Mouse (Mus musculus) embryonic stem cell, embryonic (primary cell): Measurements from ENCODE around the gene Gm28635.

ENCODE experiments used
- CTCF ChIA-PET, 4 experiments: fragments of 300-600 bp in 2 of 4; fragments of 350-600 bp in 2 of 4; sonication (Branson Sonifier 250); formaldehyde crosslinking; loops; one replicate each; lab custom pipeline; 2022; ENCODE audit warnings: inconsistent platforms in 2 of 4; lab: Charles Lee
- POLR2A ChIA-PET, 4 experiments: fragments of 300-600 bp in 2 of 4; fragments of 350-600 bp in 2 of 4; sonication (Branson Sonifier 250); formaldehyde crosslinking; loops; one replicate each; lab custom pipeline; 2022; ENCODE audit warnings: antibody characterized with exemption in 4 of 4, inconsistent platforms in 1 of 4; lab: Charles Lee

The Gm28635 gene

DNA sequence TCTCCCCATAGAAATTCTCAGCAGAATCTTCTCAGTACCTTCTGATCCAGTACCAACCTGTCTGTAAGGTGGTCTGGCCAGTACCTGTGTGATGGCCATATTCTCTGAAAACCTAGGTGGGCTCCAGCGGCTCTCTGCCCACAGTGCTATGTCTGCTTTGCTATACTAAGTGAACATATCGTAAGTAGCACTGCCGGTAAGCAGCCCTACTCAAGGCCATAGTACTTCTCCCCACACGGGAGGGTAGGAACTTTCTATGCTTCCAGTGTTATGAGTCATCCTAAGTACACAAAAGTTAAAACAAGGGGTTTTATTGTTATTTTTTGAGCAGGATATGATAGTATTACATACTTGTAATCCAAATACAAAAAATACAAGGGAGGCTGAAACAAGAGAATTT is 43.8 kb downstream of the Gm28635 start:
- ChIA-PET CTCF (no interaction called here), POLR2A (interaction anchor here in 3 of 4 experiments (0.5 to 6.2 kb wide), 12 partner anchors 10 to 110 kb away, joined by 3 to 62 read pairs (median 14); partner anchors contain the start of gene Ctnnd1 (in 2 of the 3))

DNA sequence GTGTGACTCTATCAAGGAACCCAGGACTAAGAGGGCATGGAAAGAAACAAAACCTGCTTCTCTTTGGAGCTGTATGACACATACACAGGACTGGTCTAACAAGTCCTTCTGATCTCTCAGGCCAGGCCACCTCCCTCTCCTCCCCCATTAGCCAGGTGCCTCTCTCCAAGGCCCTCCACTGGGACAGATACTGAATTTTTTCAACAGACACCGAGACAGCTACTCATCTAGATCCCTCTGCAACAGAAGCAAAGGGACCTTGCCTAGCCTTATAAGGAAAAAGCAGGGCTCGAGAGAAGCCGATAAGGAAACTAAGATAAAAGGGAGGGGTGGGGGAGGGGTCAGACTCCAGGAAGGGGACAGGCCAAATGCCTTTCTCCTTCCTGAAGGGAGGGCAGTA is 44.8 kb downstream of the Gm28635 start:
- ChIA-PET POLR2A (interaction anchor here in 3 of 4 experiments (0.5 to 6.2 kb wide), 22 partner anchors 8 to 1483 kb away, joined by 3 to 62 read pairs (median 6); partner anchors contain the start of gene Ctnnd1 (in 2 of the 3)), CTCF (interaction anchor here in 1 of 4 experiments (0.6 kb wide), 1 partner anchor 890 kb away, joined by 4 read pairs; no protein-coding TSS in a partner anchor)

DNA sequence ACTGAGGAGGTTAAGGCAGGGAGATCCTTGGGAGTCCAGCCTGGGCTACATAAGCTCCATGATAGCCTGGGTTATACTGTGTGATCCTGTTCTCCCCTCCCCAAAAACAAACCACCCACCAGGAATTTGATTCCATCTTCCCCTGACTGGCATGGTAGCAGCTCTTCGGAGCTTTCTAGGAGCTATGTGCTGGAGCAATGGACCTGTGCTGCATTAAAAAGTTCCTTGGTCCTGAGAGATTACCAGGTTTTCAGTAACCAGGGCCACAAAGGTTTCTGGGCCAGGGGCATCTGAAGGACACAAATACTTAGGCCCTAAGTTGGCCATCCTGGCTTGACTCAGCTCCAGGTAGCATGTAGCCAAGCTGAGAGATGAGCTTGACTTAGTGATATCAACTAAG is 45.8 kb downstream of the Gm28635 start:
- CTCF ChIA-PET: interaction anchor here in 3 of 4 experiments (0.9 to 1.1 kb wide), 3 partner anchors 177 to 238 kb away, joined by 3 read pairs; no protein-coding TSS in a partner anchor
- POLR2A ChIA-PET: interaction anchor here in 2 of 4 experiments (0.7 to 6.2 kb wide), 21 partner anchors 9 to 153 kb away, joined by 3 to 62 read pairs (median 6); partner anchors contain the start of gene Ctnnd1 (in 2 of the 2)

- POLR2A ChIA-PET: interaction anchor here in 3 of 4 experiments (0.9 to 7.7 kb wide), 11 partner anchors 9 to 115 kb away, joined by 3 to 68 read pairs (median 5); partner anchors contain the start of gene Ctnnd1 (in 1 of the 3)
- CTCF ChIA-PET: interaction anchor here in 3 of 4 experiments (0.8 to 1.3 kb wide), 3 partner anchors 9 kb away, joined by 3 to 6 read pairs (median 4); no protein-coding TSS in a partner anchor
These were observed 50.8 kb downstream of the Gm28635 start for GRCm38 (mm10) chr2:84627036-84627435.

- CTCF ChIA-PET: interaction anchor here in 3 of 4 experiments (0.6 to 1.3 kb wide), 5 partner anchors 8 to 172 kb away, joined by 3 to 6 read pairs (median 3); no protein-coding TSS in a partner anchor
- POLR2A ChIA-PET: interaction anchor here in 3 of 4 experiments (0.6 to 7.7 kb wide), 10 partner anchors 9 to 116 kb away, joined by 3 to 68 read pairs (median 6); partner anchors contain the start of gene Ctnnd1 (in 2 of the 3)
These were observed 51.4 kb downstream of the Gm28635 start for GRCm38 (mm10) chr2:84626366-84626975.

- ChIA-PET CTCF (interaction anchor here in 2 of 4 experiments (0.6 to 1.2 kb wide), 2 partner anchors 11 to 34 kb away, joined by 4 read pairs; no protein-coding TSS in a partner anchor), POLR2A (interaction anchor here in 3 of 4 experiments (0.6 to 7.7 kb wide), 16 partner anchors 8 to 143 kb away, joined by 3 to 68 read pairs (median 4); partner anchors contain the start of gene Ctnnd1 (in 1 of the 3))
These were observed 53.6 kb downstream of the Gm28635 start for GRCm38 (mm10) chr2:84624201-84624600.

DNA sequence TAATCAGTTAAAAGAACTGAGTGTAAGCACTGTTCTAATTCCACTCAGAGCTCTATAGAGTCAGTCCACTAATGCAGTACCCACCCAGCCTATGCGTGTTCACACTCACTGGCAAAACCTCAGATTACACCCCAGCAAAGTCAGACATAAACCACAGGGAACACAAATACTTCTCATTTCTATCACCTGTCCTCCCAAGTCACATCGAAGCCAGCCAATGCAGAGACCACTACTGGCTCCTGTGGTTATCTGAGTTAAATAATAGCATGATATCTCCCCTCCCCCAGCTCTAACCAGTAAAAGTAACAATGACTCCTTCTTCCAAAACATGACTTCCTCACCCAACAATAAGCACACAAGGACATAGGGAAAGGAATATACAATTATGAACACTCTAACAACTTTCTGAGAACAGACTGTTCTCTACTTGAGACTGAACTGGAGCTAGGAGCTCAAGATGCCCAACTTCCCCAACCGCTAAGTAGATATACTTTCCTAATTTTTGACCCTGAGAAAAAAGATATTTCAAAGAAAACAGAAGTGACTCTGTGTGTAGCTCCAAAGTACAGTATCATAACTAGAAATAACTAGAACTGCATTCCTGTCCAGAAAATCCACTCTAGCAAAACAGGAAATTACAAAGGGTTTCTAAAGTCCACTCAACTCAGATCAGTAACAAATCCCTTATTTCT is 54.3 kb downstream of the Gm28635 start:
- ChIA-PET POLR2A (interaction anchor here in 3 of 4 experiments (0.6 to 7.7 kb wide), 23 partner anchors 8 to 215 kb away, joined by 3 to 68 read pairs (median 4); partner anchors contain the start of genes Ctnnd1 (in 2 of the 3), Gm19426 (in 1 of the 3), Selenoh (in 1 of the 3) and Slc43a1 (in 1 of the 3)), CTCF (interaction anchor here in 2 of 4 experiments (0.6 to 1.2 kb wide), 2 partner anchors 34 to 37 kb away, joined by 4 read pairs; no protein-coding TSS in a partner anchor)

DNA sequence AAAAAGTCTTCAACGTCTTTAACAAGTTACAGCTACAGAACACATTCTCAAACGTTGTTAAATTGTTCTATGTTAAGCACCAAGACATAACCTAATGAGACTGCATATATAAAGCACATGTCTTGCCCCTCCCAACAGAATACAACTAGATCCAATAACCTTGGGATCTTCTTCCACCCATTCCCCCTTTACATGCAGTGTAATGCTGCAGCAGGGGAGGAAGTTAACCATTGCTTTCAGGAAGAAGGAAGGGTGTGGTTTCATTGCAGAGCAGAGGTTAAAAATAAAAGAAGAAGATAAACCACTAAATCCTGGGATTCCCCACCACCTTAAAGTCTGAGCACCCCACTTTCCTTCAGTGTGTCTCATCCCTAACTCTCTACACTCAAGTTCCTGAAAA is 55.2 kb downstream of the Gm28635 start:
- ChIA-PET POLR2A (interaction anchor here (0.7 to 7.7 kb wide), 19 partner anchors 9 to 216 kb away, joined by 3 to 68 read pairs (median 4); partner anchors contain the start of genes Ctnnd1 (in 3 of the 4), Selenoh (in 2 of the 4), Gm19426 (in 1 of the 4) and Slc43a1 (in 1 of the 4)), CTCF (interaction anchor here in 2 of 4 experiments (0.6 to 1.2 kb wide), 2 partner anchors 16 to 38 kb away, joined by 3 to 4 read pairs; no protein-coding TSS in a partner anchor)

DNA sequence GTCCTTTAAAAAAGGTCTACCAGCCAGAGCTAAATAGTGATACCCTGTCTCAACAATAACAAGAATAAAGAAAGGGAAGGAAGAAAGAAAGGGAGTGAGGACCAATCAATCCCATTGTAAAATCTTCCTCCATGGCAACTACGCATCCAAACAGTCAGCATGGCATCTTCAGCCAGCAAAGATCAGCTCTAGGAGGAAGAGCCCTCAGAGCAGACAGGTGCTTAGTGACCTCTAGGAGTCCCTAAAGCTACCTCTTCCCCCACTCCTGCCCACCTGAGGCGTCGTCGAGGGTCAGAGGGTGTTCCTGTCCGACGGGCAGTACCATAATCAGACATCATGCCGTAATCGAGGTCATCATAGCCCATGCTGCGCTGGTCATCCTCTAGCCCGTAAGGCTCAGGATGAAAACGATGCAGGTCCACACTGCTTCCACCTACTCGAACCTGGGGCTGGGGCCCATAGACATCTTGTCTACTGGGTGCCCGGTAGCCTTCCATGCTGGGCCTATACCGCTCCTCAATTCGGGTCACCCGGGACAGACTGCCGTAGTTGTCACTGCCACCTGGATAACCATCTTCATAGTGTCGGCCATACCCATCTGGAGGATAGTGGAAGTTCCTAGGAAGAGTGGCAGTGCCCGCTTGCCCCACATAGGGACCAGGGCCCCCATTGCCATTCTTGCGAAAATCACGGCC is 58.0 kb downstream of the Gm28635 start:
- ChIA-PET POLR2A (interaction anchor here in 2 of 4 experiments (0.7 to 7.7 kb wide), 9 partner anchors 9 to 40 kb away, joined by 3 to 68 read pairs (median 4); partner anchors contain the start of gene Ctnnd1 (in 2 of the 2)), CTCF (interaction anchor here in 1 of 4 experiments (1.1 kb wide), 1 partner anchor 41 kb away, joined by 3 read pairs; no protein-coding TSS in a partner anchor)

DNA sequence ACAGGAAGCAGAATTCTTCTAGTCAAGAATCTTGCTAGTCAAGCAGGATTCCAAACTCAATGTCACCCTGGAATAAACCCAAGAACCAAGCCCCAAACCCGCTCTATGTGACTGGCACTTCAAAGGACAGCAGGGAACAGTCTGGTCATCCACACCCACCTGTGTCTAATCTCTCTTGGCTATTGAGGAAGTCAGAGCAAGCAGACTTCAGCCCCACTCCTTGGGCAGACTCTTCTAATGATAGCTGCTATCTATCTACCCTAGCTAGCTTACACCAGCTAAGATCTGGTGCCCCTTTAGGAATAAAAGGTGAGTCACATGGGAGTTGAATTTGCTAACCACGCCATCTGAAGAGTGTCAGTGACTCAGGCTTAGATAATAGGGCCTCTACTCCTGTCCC is 58.9 kb downstream of the Gm28635 start:
- ChIA-PET POLR2A (interaction anchor here in 2 of 4 experiments (0.9 to 2.2 kb wide), 6 partner anchors 11 to 39 kb away, joined by 3 to 14 read pairs (median 6); partner anchors contain the start of gene Ctnnd1 (in 1 of the 2)), CTCF (interaction anchor here in 2 of 4 experiments (1.1 to 1.3 kb wide), 3 partner anchors 11 to 41 kb away, joined by 3 read pairs; no protein-coding TSS in a partner anchor)

DNA sequence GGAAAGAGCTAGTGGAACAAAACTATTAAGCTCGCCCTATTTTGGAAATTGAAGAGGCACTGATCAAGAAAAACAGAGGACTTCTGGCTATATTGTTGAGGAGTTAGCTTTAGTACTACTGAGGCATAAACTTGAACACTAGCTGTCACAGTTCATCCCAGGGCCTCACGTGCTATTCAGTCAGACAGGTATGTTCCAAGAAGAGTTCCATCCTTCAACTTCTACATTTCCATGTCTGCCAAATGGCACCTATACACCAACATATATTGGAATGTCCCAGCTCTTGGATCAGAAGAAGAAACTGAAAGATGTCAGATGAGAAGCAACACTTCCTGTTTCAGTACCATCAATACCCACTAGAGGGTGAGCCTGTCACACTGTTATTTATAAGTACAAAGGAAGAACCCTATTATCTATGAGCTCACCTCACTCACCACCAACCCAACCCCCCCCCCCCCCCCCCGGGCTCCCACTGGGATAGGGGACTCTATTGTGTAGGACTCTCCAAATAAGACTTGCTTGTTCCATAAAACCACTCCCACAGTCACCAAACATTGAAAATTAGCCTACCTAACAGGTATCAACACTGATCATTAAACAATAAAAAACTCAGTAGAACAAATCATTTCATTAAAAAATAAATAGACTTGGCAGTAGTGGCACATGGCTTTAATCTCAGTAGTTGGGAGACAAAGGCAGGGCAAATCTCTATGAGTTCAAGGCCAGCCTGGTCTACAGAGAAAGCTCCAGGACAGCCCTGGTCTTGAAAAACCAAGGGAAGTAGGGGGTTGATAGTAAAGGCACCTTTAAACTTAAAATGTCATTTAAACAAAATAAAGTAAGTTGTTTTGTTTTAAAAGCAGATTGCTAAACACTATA is 60.0 kb downstream of the Gm28635 start:
- ChIA-PET POLR2A (interaction anchor here (0.6 to 2.8 kb wide), 33 partner anchors 9 to 214 kb away, joined by 3 to 15 read pairs (median 5); partner anchors contain the start of genes Ctnnd1 (in 2 of the 4), Gm28635 (in 1 of the 4) and Med19 (in 1 of the 4)), CTCF (interaction anchor here (0.6 to 2.2 kb wide), 58 partner anchors 8 to 826 kb away, joined by 3 to 23 read pairs (median 5); partner anchors contain the start of genes Ctnnd1 (in 3 of the 4), Gm28635 (in 1 of the 4) and Ube2l6 (in 1 of the 4))

GRCm38 (mm10) chr2:84612764-84613163 is 65.1 kb downstream of the Gm28635 start:
- POLR2A ChIA-PET: interaction anchor here in 3 of 4 experiments (0.6 to 1.6 kb wide), 7 partner anchors 11 to 846 kb away, joined by 3 to 4 read pairs (median 3); no protein-coding TSS in a partner anchor
- CTCF ChIA-PET: interaction anchor here in 1 of 4 experiments (0.6 kb wide), 1 partner anchor 132 kb away, joined by 4 read pairs; no protein-coding TSS in a partner anchor

DNA sequence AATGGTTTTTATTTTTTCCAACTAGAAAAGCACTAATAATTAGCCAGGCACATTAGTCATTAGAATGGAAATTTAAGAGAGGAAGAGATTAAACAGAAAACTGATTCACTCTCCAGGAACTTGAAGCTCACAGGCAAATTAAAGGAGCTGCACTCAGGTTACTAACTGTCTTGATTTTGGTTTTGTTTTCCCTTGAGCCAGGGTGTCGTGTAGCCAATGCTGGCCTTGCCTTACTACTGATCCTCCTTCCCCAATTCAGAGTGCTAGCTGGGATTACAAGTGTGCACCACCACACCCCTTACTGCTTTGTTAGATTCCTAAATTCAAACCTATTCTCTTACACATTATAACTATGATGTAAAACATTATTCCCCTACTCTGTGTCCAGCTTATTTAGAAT is 70.0 kb downstream of the Gm28635 start:
- ChIA-PET CTCF (interaction anchor here in 1 of 4 experiments (1.0 kb wide), 1 partner anchor 10 kb away, joined by 4 read pairs; no protein-coding TSS in a partner anchor), POLR2A (interaction anchor here in 3 of 4 experiments (0.6 to 2.1 kb wide), 12 partner anchors 9 to 153 kb away, joined by 3 to 10 read pairs (median 4); partner anchors contain the start of genes Ctnnd1 (in 1 of the 3) and Selenoh (in 1 of the 3))

- CTCF ChIA-PET: interaction anchor here in 1 of 4 experiments (1.5 kb wide), 1 partner anchor 17 kb away, joined by 4 read pairs; no protein-coding TSS in a partner anchor
- POLR2A ChIA-PET: interaction anchor here in 2 of 4 experiments (0.6 to 3.8 kb wide), 9 partner anchors 9 to 161 kb away, joined by 3 to 13 read pairs (median 4); partner anchors contain the start of gene Ctnnd1 (in 1 of the 2)
These were observed 76.9 kb downstream of the Gm28635 start for GRCm38 (mm10) chr2:84600977-84601376.

DNA sequence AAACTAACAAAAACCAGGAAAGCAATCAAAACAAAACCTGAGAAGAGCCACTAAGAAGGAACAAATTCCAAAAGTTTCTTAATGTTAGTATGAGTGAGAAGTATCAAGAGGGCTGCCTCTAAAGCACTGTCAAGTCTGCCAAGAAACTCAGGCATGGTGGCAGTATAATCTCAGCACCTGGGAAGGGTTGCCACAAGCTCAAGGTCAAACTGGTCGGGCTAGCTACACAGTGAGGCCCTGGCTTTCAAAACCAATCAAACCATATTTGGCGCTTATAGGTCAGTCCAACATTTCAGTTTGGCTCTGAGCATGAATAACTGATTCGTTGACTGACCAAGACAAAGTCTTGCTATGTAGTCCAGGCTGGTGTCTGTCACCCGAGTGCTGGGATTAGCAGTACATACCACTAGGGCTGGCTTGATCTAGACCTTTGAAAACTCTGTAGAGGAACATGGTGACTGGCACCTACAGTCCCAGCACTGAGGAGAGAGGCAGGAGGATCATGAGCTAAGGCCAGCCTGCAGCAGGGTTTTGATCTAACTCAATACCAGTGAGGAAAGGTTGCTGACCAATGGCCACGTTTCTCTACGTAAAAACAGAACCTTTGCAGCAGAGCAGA is 78.5 kb downstream of the Gm28635 start:
- POLR2A ChIA-PET: interaction anchor here in 2 of 4 experiments (1.1 to 3.8 kb wide), 5 partner anchors 8 to 20 kb away, joined by 4 to 13 read pairs (median 6); no protein-coding TSS in a partner anchor
- CTCF ChIA-PET: interaction anchor here in 2 of 4 experiments (0.6 to 0.9 kb wide), 4 partner anchors 15 to 44 kb away, joined by 3 to 4 read pairs (median 4); no protein-coding TSS in a partner anchor
